Mouse (Mus musculus) midbrain, embryonic 11.5 days (tissue): Measurements from ENCODE around the gene Ddx55. TPM values are rescaled to one million over a fixed set of nuclear protein-coding genes. Genes with fewer than 3 reads are reported as not detected.

Source experiments
- ATAC-seq: fragments of 200-750 bp; cut with Nextera tagmentation; 2 replicates; pipeline ENCODE4 v1.8.0; 2017; ENCODE audit warnings: moderate TSS enrichment, moderate library complexity; ENCODE audit not compliant: low FRiP score
- DNase-seq: peaks from one replicate; pipeline ENCODE4 v3.0.0; 2015; ENCODE audit warnings: low spot score; ENCODE audit errors: missing footprints
- H3K27ac ChIP-seq: fragments of 300-500 bp; sonication (generic); 2 replicates; pipeline ENCODE4 v1.5.1; 2014; ENCODE audit warnings: low read depth, low read length
- H3K27me3 ChIP-seq: fragments of 300-500 bp; sonication (generic); 2 replicates; pipeline ENCODE4 v1.6.1; 2014; ENCODE audit warnings: mild to moderate bottlenecking, low read length, moderate library complexity, mixed read lengths; ENCODE audit not compliant: control insufficient read depth, insufficient read depth
- H3K36me3 ChIP-seq: fragments of 300-500 bp; sonication (generic); 2 replicates; pipeline ENCODE4 v1.6.1; 2014; ENCODE audit warnings: mild to moderate bottlenecking, low read length, moderate library complexity, mixed read lengths; ENCODE audit not compliant: control insufficient read depth, insufficient read depth
- H3K4me1 ChIP-seq: fragments of 300-500 bp; sonication (generic); 2 replicates; pipeline ENCODE4 v1.6.1; 2014; ENCODE audit warnings: low read length; ENCODE audit not compliant: control insufficient read depth, insufficient read depth
- H3K4me2 ChIP-seq: fragments of 300-500 bp; sonication (generic); 2 replicates; pipeline ENCODE4 v1.6.1; 2014; ENCODE audit warnings: mild to moderate bottlenecking, moderate library complexity
- H3K4me3 ChIP-seq: fragments of 300-500 bp; sonication (generic); 2 replicates; pipeline ENCODE4 v1.5.1; 2014; ENCODE audit warnings: low read depth, low read length
- H3K9ac ChIP-seq: fragments of 300-500 bp; sonication (generic); 2 replicates; pipeline ENCODE4 v1.6.1; 2014; ENCODE audit warnings: low read length
- H3K9me3 ChIP-seq: fragments of 300-500 bp; sonication (generic); 2 replicates; pipeline ENCODE4 v1.6.1; 2016; ENCODE audit warnings: low read length; ENCODE audit not compliant: control insufficient read depth
- WGBS: fragments of 180-500 bp; shearing (Covaris S2); extraction: QIAGEN DNeasy Blood & Tissue Kit; methylation state at CpG from one replicate; pipeline ENCODE4 v1.1.7; 2014; 5-methylcytosine and 5-hydroxymethylcytosine counted together
- polyA plus RNA-seq: library from polyadenylated mRNA; unstranded; fragments of >200 nt; fragmentation: Nextera tagmentation; extraction: Ambion mirVana; gene quantifications from 2 replicates; pipeline ENCODE4 v1.2.1, GENCODE M21; 2014

Gene Ddx55
- polyA plus RNA-seq, 1 experiment from 2014 or later = 13.2 TPM

- Histone ChIP-seq H3K27me3 (no peaks in the 10 kb centered on the region), H3K4me2 (no peak overlapping the region), H3K9me3 (no peaks in the 10 kb centered on the region), H3K27ac (no peak overlapping the region), H3K9ac (no peak overlapping the region), H3K4me1 (peaks cover 30% of the 10 kb centered on the region), H3K4me3 (no peak overlapping the region), H3K36me3 (no peaks in the 10 kb centered on the region)
- WGBS = 37% methylated on average over 7 of the region's 7 CpGs
- no peak for DNase-seq
- ATAC-seq = no peak
These were observed 20.2 kb upstream of the Ddx55 start for GRCm38 (mm10) chr5:124532451-124532850.

- Histone ChIP-seq H3K27ac (no peak overlapping the region), H3K36me3 (no peaks in the 10 kb centered on the region), H3K9me3 (no peaks in the 10 kb centered on the region), H3K27me3 (no peaks in the 10 kb centered on the region), H3K4me3 (no peak overlapping the region), H3K4me2 (no peak overlapping the region), H3K9ac (no peak overlapping the region), H3K4me1 (peaks cover 12% of the 10 kb centered on the region)
- WGBS = 73% methylated on average over 5 of the region's 5 CpGs
- DNase-seq (no peak), ATAC-seq (no peak)
These were observed 17.6 kb upstream of the Ddx55 start for GRCm38 (mm10) chr5:124535016-124535415.

GRCm38 (mm10) chr5:124536776-124537175 is 15.9 kb upstream of the Ddx55 start:
- Histone ChIP-seq H3K9me3 (no peaks in the 10 kb centered on the region), H3K27me3 (no peaks in the 10 kb centered on the region), H3K9ac (peak overlapping the region; percentile 44), H3K4me1 (peaks cover 7% of the 10 kb centered on the region), H3K36me3 (no peaks in the 10 kb centered on the region), H3K4me2 (peak overlapping the region; percentile 35), H3K27ac (no peak overlapping the region), H3K4me3 (no peak overlapping the region)
- ATAC-seq = no peak
- DNase-seq = peak; percentile 82
- 4% methylated on average over 14 of the region's 17 CpGs for WGBS

GRCm38 (mm10) chr5:124538813-124539792 is 13.6 kb upstream of the Ddx55 start:
- ATAC-seq = no peak
- 74% methylated on average over 15 of the region's 16 CpGs for WGBS
- peaks cover 2% of the 10 kb centered on the region; the same call in 1 of the 2 replicates for H3K36me3 ChIP-seq
- H3K4me1 ChIP-seq = peaks cover 13% of the 10 kb centered on the region
- no peak overlapping the region for H3K27ac ChIP-seq
- H3K9ac ChIP-seq = no peak overlapping the region
- DNase-seq = no peak
- no peak overlapping the region for H3K4me3 ChIP-seq
- no peaks in the 10 kb centered on the region for H3K27me3 ChIP-seq
- H3K4me2 ChIP-seq = no peak overlapping the region
- H3K9me3 ChIP-seq = no peaks in the 10 kb centered on the region

- H3K9ac ChIP-seq = peak overlapping the region; percentile 53; the same call in 1 of the 2 replicates
- no peak for DNase-seq
These were observed 12.8 kb upstream of the Ddx55 start for GRCm38 (mm10) chr5:124539905-124540304.

GRCm38 (mm10) chr5:124540383-124540786 is 12.3 kb upstream of the Ddx55 start, which contains the start of gene Tmed2:
Gene Tmed2, plus strand, starts transcription at chr5:124540695.
- Histone ChIP-seq H3K36me3 (peaks cover 8% of the 10 kb centered on the region; the same call in 1 of the 2 replicates), H3K9ac (peak within 1 kb of the TSS; percentile 86), H3K4me1 (peaks cover 13% of the 10 kb centered on the region), H3K4me3 (peak within 1 kb of the TSS; percentile 96), H3K27me3 (no peaks in the 10 kb centered on the region), H3K4me2 (peak within 1 kb of the TSS; percentile 52), H3K9me3 (no peaks in the 10 kb centered on the region), H3K27ac (peak within 1 kb of the TSS; percentile 32; the same call in 1 of the 2 replicates)
- WGBS = under 1% methylated on average over 35 of the region's 35 CpGs
- DNase-seq = peak; percentile 99
- peak; percentile 96 for ATAC-seq

More at GRCm38 (mm10) chr5:124539905-124540304, 12.8 kb upstream of the Ddx55 start:
- peaks cover 5% of the 10 kb centered on the region; the same call in 1 of the 2 replicates for H3K36me3 ChIP-seq
- H3K4me1 ChIP-seq = peaks cover 13% of the 10 kb centered on the region
- H3K27ac ChIP-seq = no peak overlapping the region
- H3K9me3 ChIP-seq = no peaks in the 10 kb centered on the region
- no peak for ATAC-seq
- H3K4me2 ChIP-seq = peak overlapping the region; percentile 32; the same call in 1 of the 2 replicates
- H3K27me3 ChIP-seq = no peaks in the 10 kb centered on the region
- peak overlapping the region; percentile 96 for H3K4me3 ChIP-seq
- WGBS = 70% methylated on average over 4 of the region's 4 CpGs

- H3K27me3 ChIP-seq = no peaks in the 10 kb centered on the region
- ATAC-seq = peak; percentile 81
- WGBS = under 1% methylated on average over 75 of the region's 89 CpGs
These were observed 11.6 kb upstream of the Ddx55 start for GRCm38 (mm10) chr5:124540905-124541601.

GRCm38 (mm10) chr5:124541602-124541973 is 11.1 kb upstream of the Ddx55 start:
- Histone ChIP-seq H3K9ac (peak overlapping the region; percentile 86), H3K36me3 (peaks cover 14% of the 10 kb centered on the region), H3K27me3 (no peaks in the 10 kb centered on the region), H3K4me1 (peaks cover 12% of the 10 kb centered on the region), H3K27ac (no peak overlapping the region), H3K9me3 (no peaks in the 10 kb centered on the region), H3K4me2 (peak overlapping the region; percentile 52), H3K4me3 (peak overlapping the region; percentile 96)
- ATAC-seq (no peak), DNase-seq (no peak)
- 13% methylated on average over 8 of the region's 8 CpGs for WGBS

More at GRCm38 (mm10) chr5:124540905-124541601, 11.6 kb upstream of the Ddx55 start:
- H3K9me3 ChIP-seq = no peaks in the 10 kb centered on the region
- peak overlapping the region; percentile 86 for H3K9ac ChIP-seq
- H3K4me2 ChIP-seq = peak overlapping the region; percentile 52
- peaks cover 9% of the 10 kb centered on the region for H3K36me3 ChIP-seq
- H3K4me3 ChIP-seq = peak overlapping the region; percentile 96
- peak overlapping the region; percentile 32; the same call in 1 of the 2 replicates for H3K27ac ChIP-seq
- peak; percentile 94 for DNase-seq
- H3K4me1 ChIP-seq = peaks cover 13% of the 10 kb centered on the region
